Mouse (Mus musculus): ENCODE data around the gene Map3k1. TPM values are rescaled to one million over a fixed set of nuclear protein-coding genes. Genes with fewer than 3 reads are reported as not detected.

The Map3k1 gene
- polyA plus RNA-seq, 1 experiment from 2014 or later, result 13.3 TPM

DNA sequence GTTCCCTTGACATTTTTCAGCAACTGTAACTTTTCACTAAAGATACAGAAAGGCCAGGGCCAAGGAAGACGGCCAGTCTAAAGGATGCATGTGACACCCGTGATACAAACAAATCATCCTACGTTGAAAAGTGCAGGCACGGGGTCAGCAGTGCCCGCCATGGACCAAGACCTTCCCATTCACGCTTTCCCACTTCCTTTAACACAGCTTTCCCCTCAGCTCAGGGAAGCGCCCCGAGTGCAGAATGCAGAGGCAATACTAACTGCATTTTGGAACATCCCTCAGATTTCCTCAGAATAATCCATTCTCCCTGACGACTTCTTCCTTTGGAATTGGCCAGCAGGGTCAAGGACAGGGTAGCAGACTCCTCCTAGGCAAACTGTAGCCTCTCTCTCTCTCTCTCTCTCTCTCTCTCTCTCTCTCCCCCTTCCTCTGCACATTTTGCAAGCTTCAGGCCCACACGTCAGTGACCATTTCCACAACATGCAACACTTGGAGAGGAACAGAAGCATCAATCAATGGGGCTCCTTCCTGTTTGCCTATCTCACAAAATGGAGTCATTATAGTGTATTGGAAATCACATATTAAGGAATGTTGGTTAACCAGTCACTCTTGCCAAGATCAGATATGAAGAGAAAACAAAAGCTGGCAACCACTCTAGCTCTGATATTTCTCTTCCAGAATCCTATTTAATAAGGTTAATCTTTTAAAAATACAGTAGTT is 3.7 kb downstream of the Map3k1 start:
- TF ChIP-seq CTCF (IDR thresholded peaks at IDR 0.05; ENCODE audit: low read depth) (no peak), EP300 (optimal IDR thresholded peaks at IDR 0.05) (no peak)
- peak overlapping the region; percentile 81 for H3K27ac ChIP-seq (replicated peaks)
- H3K9me3 ChIP-seq (ENCODE audit: control insufficient read depth, low read length), result no peaks in the 10 kb centered on the region
- H3K36me3 ChIP-seq (ENCODE audit: control insufficient read depth, insufficient read depth, low read length), result no peaks in the 10 kb centered on the region
- DNase-seq (ENCODE audit: low spot score), result peak; percentile 15
- H3K27me3 ChIP-seq (ENCODE audit: control insufficient read depth, insufficient read depth, low read length), result no peaks in the 10 kb centered on the region
- no peak overlapping the region for H3K9ac ChIP-seq (ENCODE audit: low read length)
- H3K4me2 ChIP-seq (replicated peaks; ENCODE audit: low read depth), result peak overlapping the region; percentile 48
- H3K4me1 ChIP-seq (replicated peaks; ENCODE audit: control insufficient read depth, insufficient read depth), result peaks cover 15% of the 10 kb centered on the region
- ATAC-seq (ENCODE audit: low FRiP score, low TSS enrichment), result no peak
- H3K4me3 ChIP-seq (ENCODE audit: low read depth, low read length), result no peak overlapping the region
- 25% methylated on average over 10 of the region's 10 CpGs for WGBS

DNA sequence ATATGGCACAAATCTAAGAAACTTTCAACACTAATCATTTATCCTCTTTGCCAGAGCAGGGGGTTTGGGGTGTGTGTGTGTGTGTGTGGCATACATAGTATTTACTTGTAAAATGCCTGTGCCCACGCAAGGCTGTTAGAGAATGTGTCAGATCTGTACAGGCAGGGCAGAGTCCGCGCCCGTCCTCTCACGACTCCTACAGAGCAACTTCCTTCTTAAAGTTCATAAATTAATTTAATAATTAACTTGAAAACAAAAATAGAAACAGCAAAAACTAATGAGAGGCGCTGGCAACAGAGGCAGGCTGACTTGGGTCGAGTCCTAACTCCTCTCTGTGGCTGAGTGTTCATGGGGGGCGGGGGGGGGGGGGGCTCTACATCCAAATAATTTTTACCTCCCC is 4.6 kb downstream of the Map3k1 start:
- DNase-seq (ENCODE audit: low spot score) (peak; percentile 31), ATAC-seq (ENCODE audit: low FRiP score, low TSS enrichment) (no peak)
- Histone ChIP-seq H3K4me2 (replicated peaks; ENCODE audit: low read depth) (peak overlapping the region; percentile 48), H3K9me3 (ENCODE audit: control insufficient read depth, low read length) (no peaks in the 10 kb centered on the region), H3K4me1 (replicated peaks; ENCODE audit: control insufficient read depth, insufficient read depth) (peaks cover 15% of the 10 kb centered on the region), H3K27me3 (ENCODE audit: control insufficient read depth, insufficient read depth, low read length) (no peaks in the 10 kb centered on the region), H3K4me3 (ENCODE audit: low read depth, low read length) (no peak overlapping the region), H3K27ac (replicated peaks) (peak overlapping the region; percentile 81), H3K36me3 (ENCODE audit: control insufficient read depth, insufficient read depth, low read length) (no peaks in the 10 kb centered on the region), H3K9ac (ENCODE audit: low read length) (no peak overlapping the region; the same call in 1 of the 2 replicates)
- 43% methylated on average over 8 of the region's 8 CpGs for WGBS
- TF ChIP-seq CTCF (IDR thresholded peaks at IDR 0.05; ENCODE audit: low read depth), result no peak
- no peak for TF ChIP-seq EP300 (optimal IDR thresholded peaks at IDR 0.05)

DNA sequence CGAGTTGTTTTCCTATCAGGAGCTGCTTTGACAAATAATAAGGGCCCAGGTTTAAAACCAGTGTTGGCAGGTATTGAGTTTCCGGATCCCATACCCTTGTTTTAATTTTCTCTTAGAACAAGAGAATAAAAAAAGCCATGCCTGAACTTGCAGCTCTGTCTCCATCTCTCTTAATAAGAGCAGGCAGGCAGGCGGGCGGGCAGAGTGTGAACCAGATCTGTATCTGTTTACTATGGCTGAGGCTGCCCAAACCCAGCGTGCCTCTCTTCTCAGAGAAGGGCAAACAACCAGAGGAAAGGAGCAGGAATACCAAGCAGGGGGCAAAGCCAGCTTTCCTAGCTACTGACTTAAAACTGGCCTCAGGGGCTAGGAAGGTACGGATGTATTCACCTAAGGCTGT is 5.3 kb downstream of the Map3k1 start:
- H3K4me2 ChIP-seq (replicated peaks; ENCODE audit: low read depth), result peak overlapping the region; percentile 37
- ATAC-seq (ENCODE audit: low FRiP score, low TSS enrichment) (no peak), DNase-seq (ENCODE audit: low spot score) (peak; percentile 39)
- peak overlapping the region; percentile 82 for H3K27ac ChIP-seq (replicated peaks)
- no peak overlapping the region for H3K4me3 ChIP-seq (ENCODE audit: low read depth, low read length)
- no peaks in the 10 kb centered on the region for H3K9me3 ChIP-seq (ENCODE audit: control insufficient read depth, low read length)
- no peak for TF ChIP-seq CTCF (IDR thresholded peaks at IDR 0.05; ENCODE audit: low read depth)
- no peak for TF ChIP-seq EP300 (optimal IDR thresholded peaks at IDR 0.05)
- H3K4me1 ChIP-seq (replicated peaks; ENCODE audit: control insufficient read depth, insufficient read depth), result peaks cover 19% of the 10 kb centered on the region
- 47% methylated on average over 6 of the region's 6 CpGs for WGBS
- H3K9ac ChIP-seq (ENCODE audit: low read length), result no peak overlapping the region
- H3K36me3 ChIP-seq (ENCODE audit: control insufficient read depth, insufficient read depth, low read length), result no peaks in the 10 kb centered on the region
- no peaks in the 10 kb centered on the region for H3K27me3 ChIP-seq (ENCODE audit: control insufficient read depth, insufficient read depth, low read length)

DNA sequence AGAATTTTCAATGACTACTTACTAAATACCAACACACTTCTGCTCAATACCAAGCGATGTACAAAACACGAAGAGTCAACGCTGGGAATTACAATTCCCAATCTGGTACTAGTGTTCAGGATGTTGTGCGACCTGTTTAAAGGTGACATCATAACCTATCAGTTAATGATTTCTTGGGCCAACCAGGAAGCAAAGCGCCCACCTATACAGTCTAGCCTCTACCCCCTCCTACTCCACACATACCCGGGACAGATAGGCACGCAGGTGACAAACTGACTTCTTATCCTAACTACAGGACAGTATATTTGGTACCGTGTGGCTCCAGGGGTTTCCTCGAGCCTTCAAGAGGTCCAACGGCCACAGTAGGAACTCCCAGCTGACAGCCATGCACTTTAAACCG is 5.9 kb downstream of the Map3k1 start:
- Histone ChIP-seq H3K27me3 (ENCODE audit: control insufficient read depth, insufficient read depth, low read length) (no peaks in the 10 kb centered on the region), H3K9me3 (ENCODE audit: control insufficient read depth, low read length) (no peaks in the 10 kb centered on the region), H3K36me3 (ENCODE audit: control insufficient read depth, insufficient read depth, low read length) (no peaks in the 10 kb centered on the region), H3K4me1 (replicated peaks; ENCODE audit: control insufficient read depth, insufficient read depth) (peaks cover 22% of the 10 kb centered on the region), H3K4me2 (replicated peaks; ENCODE audit: low read depth) (peak overlapping the region; percentile 37), H3K9ac (ENCODE audit: low read length) (no peak overlapping the region), H3K27ac (replicated peaks) (peak overlapping the region; percentile 82), H3K4me3 (ENCODE audit: low read depth, low read length) (no peak overlapping the region)
- TF ChIP-seq EP300 (optimal IDR thresholded peaks at IDR 0.05), result no peak
- no peak for TF ChIP-seq CTCF (IDR thresholded peaks at IDR 0.05; ENCODE audit: low read depth)
- ATAC-seq (ENCODE audit: low FRiP score, low TSS enrichment) (peak; percentile 72), DNase-seq (ENCODE audit: low spot score) (peak; percentile 33)
- 57% methylated on average over 11 of the region's 11 CpGs for WGBS

DNA sequence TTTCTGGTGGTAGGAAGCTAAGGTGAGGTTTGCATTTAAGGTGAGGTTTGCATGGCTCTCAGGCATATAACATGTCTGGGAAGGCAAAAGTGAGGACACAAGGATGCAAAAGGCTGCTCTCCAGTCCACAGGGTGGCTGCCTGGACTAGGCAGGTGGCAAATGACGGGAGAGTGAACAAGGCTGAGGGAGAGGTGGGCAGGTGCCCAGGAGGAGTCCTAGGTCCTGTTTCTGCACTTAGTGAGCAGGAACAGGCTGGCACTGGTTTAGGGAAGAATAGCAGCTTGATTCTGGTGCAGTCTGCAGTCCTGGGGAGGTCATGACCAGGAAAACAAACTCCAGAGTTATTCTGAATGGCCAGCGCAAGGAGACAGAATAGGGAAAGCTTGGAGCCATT is 6.5 kb downstream of the Map3k1 start:
- H3K4me3 ChIP-seq (ENCODE audit: low read depth, low read length), result no peak overlapping the region
- TF ChIP-seq EP300 (optimal IDR thresholded peaks at IDR 0.05) (no peak), CTCF (IDR thresholded peaks at IDR 0.05; ENCODE audit: low read depth) (no peak)
- no peak overlapping the region; the same call in 1 of the 2 replicates for H3K4me2 ChIP-seq (replicated peaks; ENCODE audit: low read depth)
- 65% methylated on average over 2 of the region's 2 CpGs for WGBS
- H3K4me1 ChIP-seq (replicated peaks; ENCODE audit: control insufficient read depth, insufficient read depth), result peaks cover 25% of the 10 kb centered on the region
- H3K9ac ChIP-seq (ENCODE audit: low read length), result no peak overlapping the region
- no peaks in the 10 kb centered on the region for H3K9me3 ChIP-seq (ENCODE audit: control insufficient read depth, low read length)
- H3K27ac ChIP-seq (replicated peaks), result no peak overlapping the region; the same call in 1 of the 2 replicates
- no peaks in the 10 kb centered on the region for H3K27me3 ChIP-seq (ENCODE audit: control insufficient read depth, insufficient read depth, low read length)
- H3K36me3 ChIP-seq (ENCODE audit: control insufficient read depth, insufficient read depth, low read length), result no peaks in the 10 kb centered on the region
- DNase-seq (ENCODE audit: low spot score) (peak; percentile 15), ATAC-seq (ENCODE audit: low FRiP score, low TSS enrichment) (no peak)

DNA sequence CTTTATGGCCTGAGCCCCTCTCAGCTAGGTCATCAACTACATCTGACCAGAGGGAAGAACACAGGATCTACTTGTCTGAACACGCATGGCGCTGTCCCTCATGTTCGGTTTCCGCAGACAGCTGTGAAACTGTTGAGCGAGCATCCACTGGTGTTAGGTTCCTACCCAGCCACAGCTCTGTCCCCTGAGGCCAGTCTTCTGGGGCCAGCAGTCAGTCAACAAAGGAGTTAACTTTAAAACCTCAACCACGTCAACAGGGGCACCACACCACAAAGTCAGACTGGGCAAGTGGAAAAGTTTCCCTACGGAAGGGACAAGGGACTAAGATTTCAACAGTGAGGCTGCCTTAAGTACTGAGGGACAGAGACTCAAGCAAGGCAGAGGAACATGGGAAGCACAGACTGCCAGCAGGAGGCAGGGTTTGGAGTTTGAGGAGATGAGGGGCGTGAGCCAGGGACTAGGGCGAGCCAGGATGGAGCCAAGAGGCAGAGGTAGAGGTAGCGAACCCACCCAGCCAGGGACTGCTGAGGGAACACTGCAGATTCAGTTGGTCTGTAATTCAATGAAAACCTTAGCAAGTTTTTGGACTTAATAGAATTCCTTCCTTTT is 7.0 kb downstream of the Map3k1 start:
- Histone ChIP-seq H3K36me3 (ENCODE audit: control insufficient read depth, insufficient read depth, low read length) (no peaks in the 10 kb centered on the region), H3K4me2 (replicated peaks; ENCODE audit: low read depth) (no peak overlapping the region; the same call in 1 of the 2 replicates), H3K9me3 (ENCODE audit: control insufficient read depth, low read length) (no peaks in the 10 kb centered on the region), H3K4me3 (ENCODE audit: low read depth, low read length) (no peak overlapping the region), H3K9ac (ENCODE audit: low read length) (no peak overlapping the region), H3K27ac (replicated peaks) (no peak overlapping the region), H3K4me1 (replicated peaks; ENCODE audit: control insufficient read depth, insufficient read depth) (peaks cover 25% of the 10 kb centered on the region), H3K27me3 (ENCODE audit: control insufficient read depth, insufficient read depth, low read length) (no peaks in the 10 kb centered on the region)
- TF ChIP-seq EP300 (optimal IDR thresholded peaks at IDR 0.05) (no peak), CTCF (IDR thresholded peaks at IDR 0.05; ENCODE audit: low read depth) (peak; percentile 61)
- WGBS, result 61% methylated on average over 10 of the region's 10 CpGs
- DNase-seq (ENCODE audit: low spot score), result no peak
- no peak for ATAC-seq (ENCODE audit: low FRiP score, low TSS enrichment)

Measured in stomach, postnatal 0 days (tissue).